Mouse (Mus musculus): ENCODE results near the gene Eefsec.

Gene Eefsec

DNA sequence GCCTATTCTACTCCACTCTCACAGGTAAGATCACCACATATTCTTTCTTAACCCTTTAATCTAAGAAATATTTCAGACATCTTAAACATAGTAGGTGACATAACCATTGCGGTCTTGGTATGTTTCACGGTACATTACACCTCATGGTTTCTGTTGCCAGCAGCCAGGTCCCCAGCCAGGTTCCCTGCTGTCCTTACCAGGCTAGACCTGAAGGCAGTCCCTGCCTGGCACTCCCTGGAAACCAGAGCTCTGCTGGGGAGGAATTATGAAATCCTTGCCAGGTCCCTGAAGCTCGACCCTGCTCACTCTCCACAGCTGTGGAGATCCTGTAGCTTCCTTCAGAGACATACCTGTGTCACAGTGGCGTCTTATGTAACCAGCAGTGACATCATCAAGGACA lies 230.1 kb downstream of the Eefsec start:
- no peak for DNase-seq (ENCODE audit: extremely low spot score, low read depth, low spot score)

DNA sequence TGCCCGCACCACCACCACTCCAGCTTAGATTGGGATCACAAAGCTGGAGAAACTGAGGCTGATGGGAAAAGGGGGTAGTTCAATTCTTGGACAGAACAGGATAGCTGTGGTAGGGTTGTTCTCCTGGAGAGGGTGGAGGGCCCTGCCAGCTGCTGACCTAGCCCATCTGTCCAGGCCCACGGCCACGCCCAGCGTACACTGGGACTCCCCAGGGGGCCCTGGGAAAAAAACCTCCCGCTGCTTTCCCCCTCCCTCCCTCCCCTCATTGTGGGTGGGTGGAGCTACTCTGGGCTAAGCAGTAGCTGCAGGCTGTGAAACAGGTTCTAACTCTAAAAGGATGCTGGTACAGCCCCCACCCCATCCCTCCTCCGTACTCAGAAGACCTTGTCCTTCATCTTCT lies 230.5 kb downstream of the Eefsec start:
- DNase-seq (ENCODE audit: extremely low spot score, low read depth, low spot score), result no peak

- DNase-seq (ENCODE audit: extremely low spot score, low read depth, low spot score), result no peak
Observed at GRCm38 (mm10) chr6:88210182-88210581, 236.2 kb downstream of the Eefsec start.

- DNase-seq (ENCODE audit: extremely low spot score, low read depth, low spot score), result no peak
Observed at GRCm38 (mm10) chr6:88209453-88209852, 236.9 kb downstream of the Eefsec start.

DNA sequence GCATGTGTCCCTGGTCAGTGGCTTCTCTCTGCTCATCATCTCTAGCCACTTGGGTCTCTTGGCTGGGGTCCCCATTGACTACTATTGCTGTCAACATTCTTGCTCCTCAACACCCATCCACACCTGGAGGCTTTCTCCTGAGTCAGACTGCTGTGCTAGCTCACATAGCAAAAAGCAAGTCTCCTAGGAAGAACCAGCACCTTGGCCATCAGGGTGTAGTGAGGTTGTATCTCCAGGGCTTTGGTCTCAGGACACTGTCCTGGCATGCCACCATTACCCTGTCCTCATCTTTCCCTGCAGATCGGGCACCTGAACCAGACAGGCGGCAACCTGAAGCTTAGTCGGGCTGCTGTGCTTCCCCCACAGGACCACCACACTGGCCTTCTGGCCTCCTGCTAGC lies 238.0 kb downstream of the Eefsec start:
- no peak for DNase-seq (ENCODE audit: extremely low spot score, low read depth, low spot score)

GRCm38 (mm10) chr6:88207403-88208033 lies 238.8 kb downstream of the Eefsec start:
- DNase-seq (ENCODE audit: extremely low spot score, low read depth, low spot score), result no peak

All from hindlimb bud, embryonic 11.5 days (tissue).